Mouse (Mus musculus) limb, embryonic 11.5 days (tissue): Measurements from ENCODE around the gene Crygd. TPM values are rescaled to one million over a fixed set of nuclear protein-coding genes. Genes with fewer than 3 reads are reported as not detected.

ENCODE experiments used
- ATAC-seq: fragments of 200-750 bp; cut with Nextera tagmentation; 2 replicates; pipeline ENCODE4 v1.8.0; 2017; ENCODE audit warnings: low read depth; ENCODE audit not compliant: insufficient number of reproducible peaks, low FRiP score, low TSS enrichment
- DNase-seq: peaks from one replicate; pipeline ENCODE4 v3.0.0-alpha.2; 2015; ENCODE audit warnings: low spot score
- H3K27ac ChIP-seq: fragments of 300-500 bp; sonication (generic); replicated peaks from 2 replicates; pipeline ENCODE4 v1.5.1; 2014; ENCODE audit warnings: low read depth, mild to moderate bottlenecking, low read length
- H3K27me3 ChIP-seq: fragments of 300-500 bp; sonication (generic); 2 replicates; pipeline ENCODE4 v1.6.1; 2014; ENCODE audit warnings: mild to moderate bottlenecking, low read length, mixed read lengths; ENCODE audit not compliant: control insufficient read depth, insufficient read depth
- H3K36me3 ChIP-seq: fragments of 300-500 bp; sonication (generic); 2 replicates; pipeline ENCODE4 v1.6.1; 2014; ENCODE audit warnings: mild to moderate bottlenecking, low read length, moderate library complexity, mixed read lengths; ENCODE audit not compliant: control insufficient read depth, insufficient read depth
- H3K4me1 ChIP-seq: fragments of 300-500 bp; sonication (generic); 2 replicates; pipeline ENCODE4 v1.6.1; 2014; ENCODE audit warnings: low read length, mixed read lengths; ENCODE audit not compliant: control insufficient read depth, insufficient read depth
- H3K4me2 ChIP-seq: fragments of 300-500 bp; sonication (generic); 2 replicates; pipeline ENCODE4 v1.6.1; 2014; ENCODE audit warnings: low read depth, mild to moderate bottlenecking, moderate library complexity; ENCODE audit not compliant: severe bottlenecking
- H3K4me3 ChIP-seq: fragments of 300-500 bp; sonication (generic); 2 replicates; pipeline ENCODE4 v1.5.1; 2014; ENCODE audit warnings: low read depth, low read length
- H3K9ac ChIP-seq: fragments of 300-500 bp; sonication (generic); 2 replicates; pipeline ENCODE4 v1.6.1; 2014; ENCODE audit warnings: mild to moderate bottlenecking, low read length
- H3K9me3 ChIP-seq: fragments of 300-500 bp; sonication (generic); 2 replicates; pipeline ENCODE4 v1.6.1; 2016; ENCODE audit warnings: low read length; ENCODE audit not compliant: control insufficient read depth
- WGBS: fragments of 180-500 bp; shearing (Covaris S2); extraction: QIAGEN DNeasy Blood & Tissue Kit; methylation state at CpG from one replicate; pipeline ENCODE4 v1.1.7; 2014; 5-methylcytosine and 5-hydroxymethylcytosine counted together
- polyA plus RNA-seq: library from polyadenylated mRNA; unstranded; fragments of >200 nt; fragmentation: Nextera tagmentation; extraction: Ambion mirVana; gene quantifications from 2 replicates; pipeline ENCODE4 v1.2.1, GENCODE M21; 2014

Crygd gene
- not detected in 2 replicates for polyA plus RNA-seq

DNA sequence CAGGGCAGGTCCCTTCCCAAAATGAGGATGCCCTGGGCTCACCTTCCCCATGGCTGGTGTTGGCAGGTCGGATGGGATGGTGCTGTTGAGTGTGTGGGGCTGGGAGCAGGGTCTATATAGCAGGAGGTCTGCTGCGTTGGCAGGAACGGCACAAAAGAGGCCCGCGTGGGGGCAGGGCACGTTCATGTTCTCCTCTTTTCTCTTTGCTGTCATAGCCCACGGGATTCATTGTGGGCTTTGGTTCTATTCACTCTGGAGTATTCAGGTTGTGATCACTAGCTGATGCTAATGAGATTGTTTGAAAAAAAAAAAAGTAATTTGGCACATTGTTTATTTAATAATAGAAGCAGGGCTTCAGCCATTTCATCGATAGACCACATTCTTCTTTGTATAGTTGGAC lies at the start of gene Crygd:
Crygd (minus strand) TSS at position 101 of the 400 bp plus-strand sequence.
- Histone ChIP-seq H3K27ac (no peak within 1 kb of the TSS), H3K36me3 (no peaks in the 10 kb centered on the region), H3K9ac (no peak within 1 kb of the TSS), H3K9me3 (no peaks in the 10 kb centered on the region), H3K4me1 (no peaks in the 10 kb centered on the region), H3K4me3 (no peak within 1 kb of the TSS), H3K4me2 (no peak within 1 kb of the TSS), H3K27me3 (no peaks in the 10 kb centered on the region)
- ATAC-seq (no peak), DNase-seq (no peak)
- WGBS = 90% methylated on average over 8 of the region's 8 CpGs

DNA sequence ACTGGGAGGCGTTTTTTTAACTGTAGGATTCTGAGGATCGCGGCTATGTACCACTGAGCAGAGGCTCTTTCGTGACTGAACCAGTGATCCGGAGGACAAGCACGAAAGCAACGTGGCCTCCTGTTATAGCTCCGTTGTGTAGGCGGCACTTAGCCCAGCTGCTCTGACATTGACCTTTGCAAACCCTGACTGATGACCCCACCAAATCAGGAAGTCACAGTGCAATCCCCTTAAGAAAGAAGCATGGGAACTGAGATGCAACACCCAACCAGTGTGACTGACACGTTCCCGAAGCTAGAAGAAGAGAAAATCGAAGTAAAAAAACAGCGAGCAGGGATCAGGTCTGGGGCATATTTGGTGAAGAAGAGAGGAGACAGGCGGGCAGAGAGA lies 49.5 kb upstream of the Crygd start:
- no peaks in the 10 kb centered on the region for H3K9me3 ChIP-seq
- H3K4me2 ChIP-seq = no peak overlapping the region
- H3K27ac ChIP-seq = no peak overlapping the region
- H3K4me1 ChIP-seq = no peaks in the 10 kb centered on the region
- ATAC-seq (no peak), DNase-seq (no peak)
- H3K9ac ChIP-seq = no peak overlapping the region
- H3K4me3 ChIP-seq = no peak overlapping the region
- 68% methylated on average over 14 of the region's 14 CpGs for WGBS
- H3K36me3 ChIP-seq = no peaks in the 10 kb centered on the region
- H3K27me3 ChIP-seq = no peaks in the 10 kb centered on the region

DNA sequence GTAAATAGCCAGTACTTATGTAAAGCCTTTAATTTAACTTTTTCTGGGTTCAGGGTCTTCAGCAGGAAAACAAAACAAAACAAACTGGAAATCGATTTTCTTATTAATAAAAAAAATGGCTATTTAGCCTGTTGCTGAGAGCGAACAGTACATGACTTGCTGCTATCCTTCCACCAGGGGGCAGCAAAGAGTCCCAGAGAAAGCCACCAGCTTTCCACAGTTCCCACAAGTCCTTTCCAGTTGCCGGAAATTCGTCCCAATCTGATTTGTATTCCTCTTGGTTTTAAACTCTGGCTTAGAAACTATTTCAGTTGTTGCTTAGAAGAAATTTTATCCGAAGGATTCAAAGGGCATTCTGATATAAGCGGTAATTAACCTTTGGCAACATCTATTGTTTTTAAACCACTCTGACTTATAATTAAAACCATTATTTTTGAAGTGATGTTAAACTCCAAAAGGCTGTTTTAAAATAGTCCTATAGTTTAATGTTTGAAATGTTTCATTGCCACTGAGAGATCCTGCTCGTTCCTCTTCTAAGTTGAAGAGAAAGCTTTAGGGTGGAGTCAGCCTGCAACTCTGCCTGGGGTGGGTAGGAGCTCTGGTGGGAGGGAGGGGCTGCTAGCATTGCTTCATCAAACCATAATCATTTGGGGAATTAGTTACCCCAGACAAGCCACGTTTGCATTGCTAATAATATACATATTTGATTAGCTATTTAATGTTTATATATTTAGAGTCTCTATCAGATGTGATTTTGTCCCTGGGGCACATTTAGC lies 49.0 kb upstream of the Crygd start:
- Histone ChIP-seq H3K4me3 (no peak overlapping the region), H3K27me3 (no peaks in the 10 kb centered on the region), H3K4me2 (no peak overlapping the region), H3K36me3 (no peaks in the 10 kb centered on the region), H3K27ac (no peak overlapping the region), H3K9me3 (no peaks in the 10 kb centered on the region), H3K9ac (no peak overlapping the region), H3K4me1 (no peaks in the 10 kb centered on the region)
- ATAC-seq (0 out of 2 replicates have a peak, but pooled peaks have one; percentile 65), DNase-seq (peak; percentile 91)
- WGBS = 16% methylated on average over 8 of the region's 8 CpGs

DNA sequence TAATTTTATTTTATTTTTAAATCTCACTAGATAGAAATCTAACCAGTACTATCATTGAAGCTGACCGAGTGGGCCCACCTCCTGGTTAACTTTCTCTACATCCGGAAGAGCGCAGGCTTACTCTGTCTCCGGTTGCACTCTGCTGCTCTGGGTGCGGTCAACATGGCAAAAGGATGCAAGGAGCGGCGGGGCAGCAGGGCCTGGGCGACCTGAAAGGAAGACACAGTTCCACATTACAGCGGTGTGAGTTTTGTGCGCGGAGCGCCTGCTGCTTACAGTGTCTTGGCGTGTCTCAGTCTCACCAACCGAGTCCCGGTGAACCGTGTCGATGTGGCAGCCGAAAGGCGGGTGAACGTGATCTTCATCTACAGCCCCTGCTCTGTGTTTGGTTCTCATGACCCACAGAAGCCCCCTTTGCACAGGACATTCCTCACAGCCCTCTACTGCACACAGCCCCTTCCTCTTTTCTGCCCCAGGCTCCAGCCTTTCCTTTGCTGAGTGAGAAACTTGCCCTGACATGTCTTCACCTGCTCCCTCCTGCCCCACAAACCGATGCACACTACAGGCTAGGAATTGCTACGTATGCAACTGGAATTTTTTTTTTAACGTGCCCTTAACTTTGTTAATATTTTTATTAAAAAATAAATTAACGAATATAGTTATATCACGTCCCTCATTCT lies 46.6 kb upstream of the Crygd start:
- no peaks in the 10 kb centered on the region for H3K36me3 ChIP-seq
- WGBS = 73% methylated on average over 25 of the region's 25 CpGs
- no peak for ATAC-seq

DNA sequence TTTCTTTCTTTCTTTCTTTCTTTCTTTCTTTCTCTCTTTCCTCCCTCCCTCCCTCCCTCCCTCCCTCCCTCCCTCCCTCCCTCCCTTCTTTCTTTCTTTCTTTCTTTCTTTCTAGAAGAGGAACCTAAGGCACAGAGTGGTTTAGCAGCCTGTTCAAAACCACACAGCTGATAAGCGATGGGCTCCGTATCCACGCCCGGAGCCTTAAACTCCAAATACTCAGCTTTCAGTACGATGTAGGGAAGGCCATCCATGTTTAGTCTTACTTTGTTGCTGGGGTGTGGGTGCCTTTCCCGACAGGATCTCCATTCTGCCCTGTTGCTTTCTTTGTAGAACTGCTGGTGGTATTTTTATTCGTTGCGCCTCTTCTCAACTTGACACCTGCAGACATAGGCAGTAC lies 45.9 kb upstream of the Crygd start:
- Histone ChIP-seq H3K4me2 (no peak overlapping the region), H3K4me3 (no peak overlapping the region), H3K4me1 (no peaks in the 10 kb centered on the region), H3K27me3 (no peaks in the 10 kb centered on the region), H3K36me3 (no peaks in the 10 kb centered on the region), H3K9me3 (no peaks in the 10 kb centered on the region), H3K9ac (no peak overlapping the region), H3K27ac (no peak overlapping the region)
- DNase-seq (no peak), ATAC-seq (no peak)
- WGBS = 89% methylated on average over 8 of the region's 8 CpGs

More for the DNA sequence above, 46.6 kb upstream of the Crygd start:
- no peak overlapping the region for H3K9ac ChIP-seq
- no peak overlapping the region for H3K27ac ChIP-seq
- no peak overlapping the region for H3K4me3 ChIP-seq
- H3K27me3 ChIP-seq = no peaks in the 10 kb centered on the region
- no peak overlapping the region for H3K4me2 ChIP-seq
- H3K4me1 ChIP-seq = no peaks in the 10 kb centered on the region
- H3K9me3 ChIP-seq = no peaks in the 10 kb centered on the region
- DNase-seq = no peak

DNA sequence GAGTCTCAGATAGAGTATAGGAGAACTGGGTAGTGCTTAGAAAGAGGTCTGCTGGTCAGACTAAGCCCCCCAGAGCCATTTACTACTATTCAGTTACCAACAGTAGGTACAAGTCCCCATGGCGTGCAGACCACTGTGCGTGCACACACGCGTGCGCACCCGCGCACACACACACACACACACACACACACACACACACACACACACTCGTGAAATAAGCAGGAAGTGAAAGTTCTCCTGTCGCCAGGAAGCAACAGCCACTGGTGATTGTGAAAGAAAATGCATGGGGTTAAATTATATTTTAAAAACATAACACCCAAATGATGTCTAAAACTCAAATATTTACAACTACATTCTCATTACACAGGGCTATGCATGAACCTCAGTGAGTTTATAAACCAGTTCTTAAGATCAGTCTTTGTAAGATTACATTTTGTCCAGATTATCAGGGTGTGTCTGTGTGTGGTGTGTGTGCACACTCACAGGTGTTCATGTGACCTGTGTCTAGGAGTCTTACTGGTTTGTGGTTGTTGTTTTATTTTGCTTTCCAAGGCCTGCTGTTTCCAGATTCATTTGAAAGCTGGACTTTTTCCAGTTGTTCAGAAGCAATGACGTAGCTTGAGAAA lies 44.5 kb upstream of the Crygd start:
- DNase-seq = no peak
- ATAC-seq = no peak
- 95% methylated on average over 10 of the region's 10 CpGs for WGBS

DNA sequence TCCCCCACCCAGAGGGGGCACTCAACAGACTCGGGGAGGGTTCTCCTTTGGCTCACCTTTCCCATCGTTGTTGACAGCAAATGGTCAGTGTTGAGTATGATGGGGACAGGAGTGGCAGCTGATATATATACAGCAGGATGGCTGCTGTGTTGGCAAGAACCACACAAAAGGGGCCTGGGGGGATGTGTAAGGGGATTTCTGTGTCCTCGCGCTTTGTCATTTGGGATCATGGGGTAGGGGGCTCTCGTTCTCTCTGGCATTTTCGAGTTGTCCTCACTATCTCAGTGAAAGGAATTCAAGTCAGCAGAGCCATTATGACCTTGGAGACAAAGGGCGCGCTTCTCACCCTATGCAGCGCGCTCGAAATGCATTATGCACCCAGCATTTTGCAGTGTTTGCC lies 40.0 kb upstream of the Crygd start, which contains the start of gene Cryga:
Cryga (minus strand) TSS at position 101 of the 400 bp plus-strand sequence.
- DNase-seq (no peak), ATAC-seq (no peak)
- Histone ChIP-seq H3K4me1 (no peaks in the 10 kb centered on the region), H3K4me3 (no peak within 1 kb of the TSS), H3K27ac (no peak within 1 kb of the TSS), H3K9me3 (no peaks in the 10 kb centered on the region), H3K4me2 (no peak within 1 kb of the TSS), H3K27me3 (no peaks in the 10 kb centered on the region), H3K36me3 (no peaks in the 10 kb centered on the region), H3K9ac (no peak within 1 kb of the TSS)
- whole genome bisulfite sequencing = 93% methylated on average over 11 of the region's 11 CpGs

More for the DNA sequence above, 44.5 kb upstream of the Crygd start:
- Histone ChIP-seq H3K4me1 (no peaks in the 10 kb centered on the region), H3K9ac (no peak overlapping the region), H3K36me3 (no peaks in the 10 kb centered on the region), H3K27me3 (no peaks in the 10 kb centered on the region), H3K27ac (no peak overlapping the region), H3K4me2 (no peak overlapping the region), H3K4me3 (no peak overlapping the region), H3K9me3 (no peaks in the 10 kb centered on the region)

DNA sequence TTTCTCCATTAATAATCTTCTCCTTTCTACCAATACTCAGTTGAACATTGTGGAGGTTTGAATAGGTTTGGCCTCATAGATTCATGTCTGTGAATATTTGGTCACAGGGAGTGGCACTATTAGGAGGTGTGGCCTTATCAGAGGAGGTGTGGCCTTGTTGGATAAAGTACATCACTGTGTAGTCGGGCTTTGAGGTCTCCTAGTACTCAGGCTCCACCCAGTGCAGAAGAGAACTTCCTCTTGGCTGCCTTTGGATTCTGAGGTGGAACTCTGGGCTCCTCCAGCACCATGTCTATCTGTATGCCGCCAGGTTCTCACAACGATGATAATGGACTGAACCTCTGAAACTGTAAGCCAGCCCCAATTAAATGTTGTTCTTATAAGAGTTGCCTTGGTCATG lies 33.7 kb upstream of the Crygd start:
- Histone ChIP-seq H3K4me3 (no peak overlapping the region), H3K4me1 (no peaks in the 10 kb centered on the region)
- 80% methylated on average over 3 of the region's 3 CpGs for WGBS

More for the DNA sequence above, 33.7 kb upstream of the Crygd start:
- no peaks in the 10 kb centered on the region for H3K36me3 ChIP-seq
- no peak overlapping the region for H3K4me2 ChIP-seq
- no peak for DNase-seq
- no peaks in the 10 kb centered on the region for H3K27me3 ChIP-seq
- no peak overlapping the region for H3K9ac ChIP-seq
- H3K27ac ChIP-seq = no peak overlapping the region
- ATAC-seq = no peak
- H3K9me3 ChIP-seq = no peaks in the 10 kb centered on the region
